Mouse (Mus musculus) neural tube, embryonic 10.5 days (tissue): ENCODE data around the gene Carns1.
"Not testable (repeated sequence)": the region's sequence is repeated elsewhere in the genome, so short reads cannot be mapped to it uniquely, and the experiment has no call there.

ENCODE experiments used
- DNase-seq: peaks from one replicate; pipeline ENCODE4 v3.0.0-alpha.2; 2017; ENCODE audit warnings: low spot score; ENCODE audit errors: extremely low spot score

Carns1 gene

GRCm38 (mm10) chr19:4134354-4134753 lies 40.9 kb downstream of the Carns1 start:
- no peak for DNase-seq

- DNase-seq: no peak
These were observed 43.5 kb downstream of the Carns1 start for GRCm38 (mm10) chr19:4131768-4132167.

- no peak for DNase-seq
These were observed 44.2 kb downstream of the Carns1 start for GRCm38 (mm10) chr19:4131075-4131474.

- DNase-seq: no peak
These were observed 45.2 kb downstream of the Carns1 start for GRCm38 (mm10) chr19:4130106-4130505.

- DNase-seq: no peak
These were observed 45.8 kb downstream of the Carns1 start for GRCm38 (mm10) chr19:4129462-4129861.

DNA sequence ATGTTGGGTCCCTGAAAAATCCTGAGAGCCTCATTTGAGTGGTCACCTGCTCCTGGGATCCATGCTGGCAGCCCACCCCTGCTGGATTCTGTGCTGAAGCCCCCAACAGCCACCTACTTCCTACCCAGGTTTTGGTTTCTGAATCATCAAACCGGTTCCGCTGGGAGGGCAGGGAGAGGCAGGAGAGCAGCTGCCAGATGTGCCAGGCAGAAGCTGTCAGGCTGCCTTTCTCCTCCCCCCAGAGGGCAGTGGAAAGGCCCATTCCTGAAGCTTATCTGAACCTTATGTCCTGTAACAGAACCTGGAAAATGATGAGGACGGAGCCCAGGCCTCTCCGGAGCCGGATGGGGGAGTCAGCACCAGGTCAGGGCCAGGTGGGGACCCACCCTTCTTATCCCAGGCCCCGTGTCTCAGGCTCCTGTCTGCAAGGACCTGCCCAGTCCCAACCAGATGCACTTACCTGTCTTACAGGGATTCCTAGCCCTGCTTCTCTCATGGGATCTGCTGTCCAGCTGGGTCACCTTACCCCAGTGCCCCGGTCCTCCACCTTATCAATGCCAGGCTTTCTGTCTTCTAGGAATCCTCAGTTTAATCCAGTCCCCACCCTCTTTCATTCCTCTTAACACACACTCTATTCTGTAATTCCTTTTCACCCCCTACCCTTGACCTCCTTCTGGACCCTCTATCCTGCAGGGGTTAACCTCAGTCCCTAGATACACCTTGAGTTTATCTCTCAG lies 48.4 kb downstream of the Carns1 start:
- no peak for DNase-seq

DNA sequence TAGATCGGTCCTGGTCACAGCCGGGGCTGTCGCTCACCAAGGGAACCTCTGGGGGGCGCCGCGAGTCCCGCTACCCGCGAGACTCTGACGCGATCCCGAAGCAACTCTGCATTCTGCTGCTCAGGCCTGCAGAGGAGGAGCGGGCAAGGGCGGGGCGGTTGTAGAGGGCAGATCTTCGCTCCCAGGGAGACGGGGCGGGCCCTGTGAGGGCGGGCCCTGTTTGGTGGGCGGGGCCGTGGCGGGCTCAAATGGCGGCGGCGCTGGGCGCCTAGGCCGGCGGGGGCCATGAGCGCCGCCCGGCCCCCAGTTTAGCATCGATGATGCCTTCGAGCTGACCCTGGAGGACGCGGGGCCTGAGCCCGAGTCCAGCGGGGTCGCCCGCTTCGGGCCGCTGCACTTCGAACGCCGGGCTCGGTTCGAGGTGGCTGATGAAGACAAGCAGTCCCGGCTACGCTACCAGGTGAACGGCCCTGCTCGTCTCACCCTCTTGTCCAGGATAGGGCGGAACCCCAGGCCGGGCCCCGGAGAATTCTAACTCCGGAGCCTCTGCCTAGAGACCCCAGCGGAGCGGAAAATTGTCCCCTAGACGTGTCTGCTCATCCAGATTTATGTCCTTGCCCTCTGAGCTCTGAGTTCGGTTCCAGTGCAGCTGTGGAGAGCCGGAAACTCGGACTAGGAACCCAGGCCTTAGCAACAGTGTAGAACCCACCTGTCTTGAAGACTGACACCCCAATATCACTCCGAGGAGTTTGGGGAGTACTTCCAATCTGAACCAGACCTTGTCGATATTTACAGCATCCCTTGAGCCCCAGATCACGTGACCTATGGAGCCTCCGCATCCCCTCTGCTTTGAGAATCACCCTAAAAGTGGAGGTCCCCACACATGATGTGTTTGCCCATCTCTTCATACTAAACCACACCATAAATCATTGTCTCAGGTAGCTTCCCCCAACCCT lies 49.3 kb downstream of the Carns1 start, which contains the start of gene Aip:
TSS of gene Aip (minus strand) at position 118 of the 956 bp plus-strand sequence.
- peak; percentile 97 for DNase-seq

DNA sequence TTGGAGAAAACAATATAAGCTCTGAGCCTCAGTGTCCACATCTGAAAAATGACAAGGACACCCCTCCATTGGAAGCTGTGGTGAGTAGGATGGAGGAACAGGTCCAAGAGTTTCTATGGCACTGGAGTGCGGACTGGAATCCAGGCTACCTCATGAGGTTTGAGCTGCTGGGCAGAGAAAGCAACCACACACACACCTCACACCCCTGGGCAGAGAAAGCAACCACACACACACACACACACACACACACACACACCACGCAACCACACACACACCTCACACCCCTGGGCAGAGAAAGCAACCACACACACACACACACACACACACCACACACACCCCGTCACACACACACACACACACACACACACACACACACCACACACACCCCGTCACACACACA lies 50.0 kb downstream of the Carns1 start:
- not testable (repeated sequence) for DNase-seq

GRCm38 (mm10) chr19:4124432-4124831 lies 50.8 kb downstream of the Carns1 start:
- no peak for DNase-seq

- DNase-seq: no peak
These were observed 52.6 kb downstream of the Carns1 start for GRCm38 (mm10) chr19:4122411-4123370.

DNA sequence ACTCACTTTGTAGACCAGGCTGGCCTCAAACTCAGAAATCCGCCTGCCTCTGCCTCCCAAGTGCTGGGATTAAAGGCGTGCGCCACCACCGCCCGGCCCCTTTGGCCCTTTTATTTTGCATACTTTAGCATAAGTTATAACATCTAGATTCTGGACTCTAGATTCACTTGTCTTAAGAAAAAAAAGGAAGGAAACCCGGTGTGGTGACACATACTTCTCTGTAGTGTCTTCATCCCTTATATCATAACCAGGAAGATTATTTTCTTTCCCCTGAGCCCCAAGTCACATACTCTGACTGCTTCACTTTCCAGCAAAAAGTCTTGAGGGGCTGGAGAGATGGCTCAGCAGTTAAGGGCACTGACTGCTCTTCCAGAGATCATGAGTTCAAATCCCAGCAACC lies 53.4 kb downstream of the Carns1 start:
- DNase-seq: not testable (repeated sequence)

- DNase-seq: peak; percentile 96
These were observed 54.0 kb downstream of the Carns1 start for GRCm38 (mm10) chr19:4121097-4121805.

DNA sequence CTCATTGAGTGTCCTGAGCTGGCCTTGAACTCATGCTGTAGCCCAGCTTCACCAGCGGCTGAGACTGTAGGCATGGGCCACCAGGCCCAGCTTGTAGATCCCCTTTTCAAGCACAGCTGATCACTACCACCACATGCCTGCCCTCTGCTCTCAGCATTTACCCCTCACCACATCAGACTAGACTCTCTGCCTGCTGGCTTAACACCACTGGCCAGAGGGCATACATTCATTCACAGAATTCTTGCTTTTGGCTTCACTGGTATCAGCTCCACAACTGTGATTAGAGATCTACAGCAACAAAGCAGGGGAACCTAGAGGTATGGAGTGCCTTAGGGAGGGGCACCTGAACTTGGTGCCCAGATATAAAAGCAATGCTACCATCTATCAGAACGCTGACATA lies 54.8 kb downstream of the Carns1 start:
- DNase-seq: no peak

- DNase-seq: no peak
These were observed 55.4 kb downstream of the Carns1 start for GRCm38 (mm10) chr19:4119716-4120487.

- DNase-seq: no peak
These were observed 56.9 kb downstream of the Carns1 start for GRCm38 (mm10) chr19:4118350-4118749.

DNA sequence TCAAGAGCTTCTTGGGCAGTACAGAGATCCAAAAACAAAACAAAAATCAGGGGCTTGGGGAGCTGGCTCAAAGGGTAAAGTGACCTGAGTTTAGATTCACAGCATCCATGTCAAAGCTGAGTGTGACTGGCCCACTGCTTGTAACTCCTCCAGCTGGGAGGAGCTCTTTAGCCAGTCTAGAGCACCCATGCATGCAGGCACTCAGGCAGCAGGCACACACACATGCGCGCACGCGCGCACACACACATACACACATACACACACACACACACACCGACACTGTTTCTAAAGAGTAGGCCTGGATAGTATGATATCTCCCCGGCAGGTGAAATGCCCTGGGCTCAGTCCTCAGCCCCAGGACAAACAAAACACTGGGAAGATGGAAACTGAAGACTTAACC lies 58.3 kb downstream of the Carns1 start:
- DNase-seq: no peak

DNA sequence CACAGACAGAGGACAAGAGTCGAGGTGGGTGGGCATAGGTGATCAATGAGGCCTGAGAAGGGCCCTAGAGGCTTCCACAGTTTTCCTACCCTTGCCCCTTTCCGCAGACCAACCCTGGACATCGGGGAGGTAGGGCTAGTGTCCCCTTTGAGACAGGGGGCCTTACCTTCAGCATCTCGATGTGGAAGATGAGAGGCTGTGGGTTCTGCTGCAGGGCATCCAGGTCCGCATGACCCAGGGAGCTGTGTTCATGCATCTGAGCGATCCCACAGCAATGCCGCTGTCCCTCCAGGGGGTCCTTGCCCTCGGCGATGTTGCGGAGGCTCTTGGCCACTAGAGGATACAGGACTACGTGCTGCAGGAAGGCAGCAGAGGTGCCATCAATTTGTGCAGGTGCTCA lies 59.5 kb downstream of the Carns1 start:
- no peak for DNase-seq

- DNase-seq: no peak
These were observed 60.1 kb downstream of the Carns1 start for GRCm38 (mm10) chr19:4115144-4115543.

- no peak for DNase-seq
These were observed 60.7 kb downstream of the Carns1 start for GRCm38 (mm10) chr19:4114551-4114950.
